Mouse (Mus musculus): Measurements from ENCODE around the gene Camkv. TPM values are rescaled to one million over a fixed set of nuclear protein-coding genes. Genes with fewer than 3 reads are reported as not detected.
A peak's percentile ranks its signal among the peaks of the same experiment; 100 is the strongest.

Gene Camkv
- total RNA-seq, 1 experiment from 2014 or later, result 0.25 TPM

GRCm38 (mm10) chr9:107917895-107918608 lies 17.4 kb upstream of the Camkv start:
- ATAC-seq (replicated peaks in 1 of 2; ENCODE audit: insufficient read depth in 1 of 2, low FRiP score in 2 of 2, low TSS enrichment in 1 of 2, low read depth in 1 of 2, poor library complexity in 2 of 2, severe bottlenecking in 2 of 2), result no peak

GRCm38 (mm10) chr9:107918884-107919283 lies 16.6 kb upstream of the Camkv start:
- ATAC-seq (replicated peaks in 1 of 2; ENCODE audit: insufficient read depth in 1 of 2, low FRiP score in 2 of 2, low TSS enrichment in 1 of 2, low read depth in 1 of 2, poor library complexity in 2 of 2, severe bottlenecking in 2 of 2), result no peak

- ATAC-seq (replicated peaks in 1 of 2; ENCODE audit: insufficient read depth in 1 of 2, low FRiP score in 2 of 2, low TSS enrichment in 1 of 2, low read depth in 1 of 2, poor library complexity in 2 of 2, severe bottlenecking in 2 of 2), result no peak
These were observed 16.0 kb upstream of the Camkv start for GRCm38 (mm10) chr9:107919441-107919840.

GRCm38 (mm10) chr9:107923021-107923420 lies 12.5 kb upstream of the Camkv start:
- peak; percentile 43 to 61; a peak in 2 of 4 replicates for ATAC-seq (replicated peaks in 1 of 2; ENCODE audit: insufficient read depth in 1 of 2, low FRiP score in 2 of 2, low TSS enrichment in 1 of 2, low read depth in 1 of 2, poor library complexity in 2 of 2, severe bottlenecking in 2 of 2)

GRCm38 (mm10) chr9:107923956-107924355 lies 11.5 kb upstream of the Camkv start:
- ATAC-seq (replicated peaks in 1 of 2; ENCODE audit: insufficient read depth in 1 of 2, low FRiP score in 2 of 2, low TSS enrichment in 1 of 2, low read depth in 1 of 2, poor library complexity in 2 of 2, severe bottlenecking in 2 of 2), result peak; percentile 65 to 74

- ATAC-seq (replicated peaks in 1 of 2; ENCODE audit: insufficient read depth in 1 of 2, low FRiP score in 2 of 2, low TSS enrichment in 1 of 2, low read depth in 1 of 2, poor library complexity in 2 of 2, severe bottlenecking in 2 of 2), result no peak
These were observed 10.2 kb upstream of the Camkv start for GRCm38 (mm10) chr9:107925251-107925650.

GRCm38 (mm10) chr9:107926920-107927420 lies 8.5 kb upstream of the Camkv start:
- no peak for ATAC-seq (replicated peaks in 1 of 2; ENCODE audit: insufficient read depth in 1 of 2, low FRiP score in 2 of 2, low TSS enrichment in 1 of 2, low read depth in 1 of 2, poor library complexity in 2 of 2, severe bottlenecking in 2 of 2)

- ATAC-seq (replicated peaks in 1 of 2; ENCODE audit: insufficient read depth in 1 of 2, low FRiP score in 2 of 2, low TSS enrichment in 1 of 2, low read depth in 1 of 2, poor library complexity in 2 of 2, severe bottlenecking in 2 of 2), result no peak
These were observed 7.7 kb upstream of the Camkv start for GRCm38 (mm10) chr9:107927749-107928148.

- ATAC-seq (replicated peaks in 1 of 2; ENCODE audit: insufficient read depth in 1 of 2, low FRiP score in 2 of 2, low TSS enrichment in 1 of 2, low read depth in 1 of 2, poor library complexity in 2 of 2, severe bottlenecking in 2 of 2), result no peak
These were observed 7.3 kb upstream of the Camkv start, which contains the start of gene Actl11 for GRCm38 (mm10) chr9:107928169-107928568. Actl11 (plus strand) TSS chr9:107928469.

- ATAC-seq (replicated peaks in 1 of 2; ENCODE audit: insufficient read depth in 1 of 2, low FRiP score in 2 of 2, low TSS enrichment in 1 of 2, low read depth in 1 of 2, poor library complexity in 2 of 2, severe bottlenecking in 2 of 2), result no peak
These were observed 3.3 kb upstream of the Camkv start for GRCm38 (mm10) chr9:107932221-107932620.

- no peak for ATAC-seq (replicated peaks in 1 of 2; ENCODE audit: insufficient read depth in 1 of 2, low FRiP score in 2 of 2, low TSS enrichment in 1 of 2, low read depth in 1 of 2, poor library complexity in 2 of 2, severe bottlenecking in 2 of 2)
These were observed 1.3 kb upstream of the Camkv start for GRCm38 (mm10) chr9:107934146-107934545.

- peak; percentile 39 to 58 for ATAC-seq (replicated peaks in 1 of 2; ENCODE audit: insufficient read depth in 1 of 2, low FRiP score in 2 of 2, low TSS enrichment in 1 of 2, low read depth in 1 of 2, poor library complexity in 2 of 2, severe bottlenecking in 2 of 2)
These were observed 328 bp downstream of the Camkv start for GRCm38 (mm10) chr9:107935790-107936214.

- ATAC-seq (replicated peaks in 1 of 2; ENCODE audit: insufficient read depth in 1 of 2, low FRiP score in 2 of 2, low TSS enrichment in 1 of 2, low read depth in 1 of 2, poor library complexity in 2 of 2, severe bottlenecking in 2 of 2), result no peak
These were observed 845 bp downstream of the Camkv start for GRCm38 (mm10) chr9:107936215-107936822.

- no peak for ATAC-seq (replicated peaks in 1 of 2; ENCODE audit: insufficient read depth in 1 of 2, low FRiP score in 2 of 2, low TSS enrichment in 1 of 2, low read depth in 1 of 2, poor library complexity in 2 of 2, severe bottlenecking in 2 of 2)
These were observed 1.4 kb downstream of the Camkv start for GRCm38 (mm10) chr9:107936831-107937230.

- no peak for ATAC-seq (replicated peaks in 1 of 2; ENCODE audit: insufficient read depth in 1 of 2, low FRiP score in 2 of 2, low TSS enrichment in 1 of 2, low read depth in 1 of 2, poor library complexity in 2 of 2, severe bottlenecking in 2 of 2)
These were observed 12.0 kb downstream of the Camkv start for GRCm38 (mm10) chr9:107947241-107948194.

- ATAC-seq (replicated peaks in 1 of 2; ENCODE audit: insufficient read depth in 1 of 2, low FRiP score in 2 of 2, low TSS enrichment in 1 of 2, low read depth in 1 of 2, poor library complexity in 2 of 2, severe bottlenecking in 2 of 2), result no peak
These were observed 13.9 kb downstream of the Camkv start for GRCm38 (mm10) chr9:107949184-107949921.

GRCm38 (mm10) chr9:107949922-107950235 lies 14.4 kb downstream of the Camkv start, which contains the start of gene Traip:
Traip (plus strand) TSS chr9:107950136.
- ATAC-seq (replicated peaks in 1 of 2; ENCODE audit: insufficient read depth in 1 of 2, low FRiP score in 2 of 2, low TSS enrichment in 1 of 2, low read depth in 1 of 2, poor library complexity in 2 of 2, severe bottlenecking in 2 of 2), result no peak

Measured in hematopoietic stem cell, adult 5-6 weeks (primary cell).